ENCODE assay signal across 8 mouse cellular contexts in genomic region chr19:4854552-4855469, GRCm38 (mm10). TPM values are rescaled to one million over a fixed set of nuclear protein-coding genes. Genes with fewer than 3 reads are reported as not detected.
DNase-seq lines count a peak whose midpoint lies in the region; ATAC-seq lines count a peak whose summit lies in the region.

Ctsf (plus strand) TSS chr19:4855130.

- peak; percentile 12 for DNase-seq in T-cell, adult 2 months (ENCODE audit: low spot score)
- peak; percentile 96 for DNase-seq in cerebellum, postnatal 25 days
- DNase-seq in frontal cortex, postnatal 10 days (ENCODE audit: low spot score in 2 of 2) = peak; percentile 81 to 84
- DNase-seq in layer of hippocampus, adult 8-10 months (ENCODE audit: low spot score in 2 of 2) = peak; percentile 91
- DNase-seq in lung, adult 18-20 months = peak; percentile 90 to 91
- DNase-seq in ovary, adult 18-20 months (ENCODE audit: low spot score) = peak; percentile 88
- DNase-seq in testis, postnatal 14 days (ENCODE audit: low spot score) = peak; percentile 87

- ATAC-seq in hematopoietic stem cell, adult 5-6 weeks (replicated peaks in 1 of 2; ENCODE audit: insufficient read depth in 1 of 2, low FRiP score in 2 of 2, low TSS enrichment in 1 of 2, low read depth in 1 of 2, poor library complexity in 2 of 2, severe bottlenecking in 2 of 2) = peak; percentile 78 to 81; a peak in 3 of 4 replicates

RNA-seq across cellular contexts. Expression of gene Ctsf, which starts in this region (rescaled TPM):
- 18.9 and 29.8 TPM in 2 replicates for total RNA-seq in hematopoietic stem cell, adult 5-6 weeks (2017)
- 100 to 1,000 TPM; 110 to 126 (median 119) TPM for total RNA-seq in layer of hippocampus, adult 8-10 months (2022)

Comparison
In these comparisons a context has a peak if more than half of its experiments do, and no peak if none do; other contexts are left out.
1. Peak in every context shown above with its lines: DNase-seq and ATAC-seq.
2. DNase-seq: peak in every context shown above with its lines; median percentile 96 in cerebellum, postnatal 25 days; 91 in layer of hippocampus, adult 8-10 months; 90 in lung, adult 18-20 months; 88 in ovary, adult 18-20 months; 87 in testis, postnatal 14 days; 82 in frontal cortex, postnatal 10 days; 12 in T-cell, adult 2 months.